Mouse (Mus musculus): ENCODE data around the gene Dido1.

Gene Dido1

DNA sequence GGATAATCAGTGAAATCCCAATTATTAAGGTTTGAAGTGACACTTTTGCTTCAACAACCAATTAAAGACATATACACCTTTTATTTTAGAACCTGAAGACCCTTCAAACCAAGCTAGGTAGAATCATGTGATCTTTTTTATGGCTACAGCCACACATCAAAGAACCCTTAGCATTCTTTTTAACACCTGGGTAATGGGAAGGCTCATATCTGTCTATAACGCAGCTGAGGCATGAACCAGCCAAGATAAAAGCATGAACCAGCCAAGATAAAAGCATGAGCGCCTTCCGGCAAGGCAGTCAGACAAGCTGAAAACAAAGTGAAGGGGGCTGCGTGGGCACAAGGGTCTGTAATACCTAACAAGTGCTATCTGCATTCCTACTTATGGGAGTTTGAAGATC is 25.8 kb downstream of the Dido1 start:
- no peak for DNase-seq (ENCODE audit: low spot score)

DNA sequence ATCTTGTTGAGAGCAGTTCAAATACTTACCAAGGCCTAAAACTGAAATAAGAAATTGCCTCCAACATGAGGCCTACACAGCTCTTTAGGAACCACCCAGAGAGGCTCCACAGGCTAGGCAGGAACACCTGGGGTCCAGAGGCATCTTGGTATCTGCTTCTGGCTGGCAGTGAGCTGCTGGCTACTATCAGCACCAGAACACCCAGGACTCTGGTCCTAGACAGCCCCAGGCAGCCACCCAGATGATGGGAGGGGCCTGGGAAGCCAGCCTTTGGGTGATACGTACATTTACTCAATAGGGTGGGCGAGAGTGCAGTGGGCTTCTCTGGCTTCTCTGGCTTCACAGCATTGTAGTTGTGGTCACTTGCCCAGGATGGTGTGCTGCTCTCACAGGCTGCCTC is 26.3 kb downstream of the Dido1 start:
- no peak for DNase-seq (ENCODE audit: low spot score)

DNA sequence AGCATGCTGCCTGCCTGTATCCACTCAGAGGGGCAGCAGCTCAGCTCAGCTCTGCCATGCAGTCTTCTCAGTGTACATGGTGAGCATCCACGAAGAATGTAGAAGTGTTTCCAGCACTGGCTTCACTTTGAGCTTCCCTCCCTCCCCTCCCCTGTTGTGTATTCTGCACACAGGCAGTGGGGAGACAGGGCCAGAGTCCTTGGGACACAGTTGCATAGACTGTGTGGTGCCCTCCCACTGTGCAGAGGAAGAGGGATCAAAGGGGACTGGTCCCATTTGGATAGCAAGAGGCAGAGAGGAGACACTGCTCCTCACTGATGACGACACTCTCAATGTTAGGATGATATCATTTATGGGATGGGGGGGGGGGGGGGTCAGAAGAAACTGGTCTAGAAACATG is 28.6 kb downstream of the Dido1 start:
- DNase-seq (ENCODE audit: low spot score), result no peak

- peak; percentile 79 for DNase-seq (ENCODE audit: low spot score)
Measured at GRCm38 (mm10) chr2:180678609-180679140, 31.1 kb downstream of the Dido1 start.

- DNase-seq (ENCODE audit: low spot score), result no peak
Measured at GRCm38 (mm10) chr2:180676706-180677105, 33.1 kb downstream of the Dido1 start.

GRCm38 (mm10) chr2:180662008-180662407 is 47.8 kb downstream of the Dido1 start:
- DNase-seq (ENCODE audit: low spot score), result no peak

- no peak for DNase-seq (ENCODE audit: low spot score)
Measured at GRCm38 (mm10) chr2:180660521-180660920, 49.3 kb downstream of the Dido1 start.

- peak; percentile 44 for DNase-seq (ENCODE audit: low spot score)
Measured at GRCm38 (mm10) chr2:180659353-180660150, 50.2 kb downstream of the Dido1 start.

DNA sequence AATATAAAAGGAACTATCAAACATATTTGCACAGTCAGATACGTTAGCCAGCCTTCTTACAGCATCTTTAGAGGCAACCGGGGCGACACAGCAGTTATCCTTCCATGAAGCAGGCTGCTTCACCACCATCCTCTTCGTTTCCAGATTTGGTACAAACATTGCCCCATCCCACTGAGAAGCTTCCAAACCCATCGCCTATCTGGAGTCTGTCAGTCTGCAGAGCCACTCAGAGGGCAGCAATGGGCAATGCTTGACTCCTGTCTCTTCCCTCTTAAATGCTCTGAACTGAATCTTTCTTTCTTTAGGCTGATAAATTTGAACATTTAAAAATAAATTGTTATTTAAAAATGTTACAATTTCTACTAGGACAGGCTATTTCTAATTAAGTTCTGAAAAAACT is 51.4 kb downstream of the Dido1 start:
- no peak for DNase-seq (ENCODE audit: low spot score)

GRCm38 (mm10) chr2:180657394-180658013 is 52.3 kb downstream of the Dido1 start:
- DNase-seq (ENCODE audit: low spot score), result peak; percentile 87

- no peak for DNase-seq (ENCODE audit: low spot score)
Measured at GRCm38 (mm10) chr2:180655150-180655549, 54.6 kb downstream of the Dido1 start.

GRCm38 (mm10) chr2:180654666-180655065 is 55.1 kb downstream of the Dido1 start:
- DNase-seq (ENCODE audit: low spot score), result no peak

- DNase-seq (ENCODE audit: low spot score), result no peak
Measured at GRCm38 (mm10) chr2:180646841-180647240, 63.0 kb downstream of the Dido1 start.

GRCm38 (mm10) chr2:180643626-180644025 is 66.2 kb downstream of the Dido1 start:
- no peak for DNase-seq (ENCODE audit: low spot score)

- DNase-seq (ENCODE audit: low spot score), result no peak
Measured at GRCm38 (mm10) chr2:180642555-180643260, 67.1 kb downstream of the Dido1 start, which contains the start of gene Tcfl5. Gene Tcfl5 (minus strand): TSS chr2:180642708.

DNA sequence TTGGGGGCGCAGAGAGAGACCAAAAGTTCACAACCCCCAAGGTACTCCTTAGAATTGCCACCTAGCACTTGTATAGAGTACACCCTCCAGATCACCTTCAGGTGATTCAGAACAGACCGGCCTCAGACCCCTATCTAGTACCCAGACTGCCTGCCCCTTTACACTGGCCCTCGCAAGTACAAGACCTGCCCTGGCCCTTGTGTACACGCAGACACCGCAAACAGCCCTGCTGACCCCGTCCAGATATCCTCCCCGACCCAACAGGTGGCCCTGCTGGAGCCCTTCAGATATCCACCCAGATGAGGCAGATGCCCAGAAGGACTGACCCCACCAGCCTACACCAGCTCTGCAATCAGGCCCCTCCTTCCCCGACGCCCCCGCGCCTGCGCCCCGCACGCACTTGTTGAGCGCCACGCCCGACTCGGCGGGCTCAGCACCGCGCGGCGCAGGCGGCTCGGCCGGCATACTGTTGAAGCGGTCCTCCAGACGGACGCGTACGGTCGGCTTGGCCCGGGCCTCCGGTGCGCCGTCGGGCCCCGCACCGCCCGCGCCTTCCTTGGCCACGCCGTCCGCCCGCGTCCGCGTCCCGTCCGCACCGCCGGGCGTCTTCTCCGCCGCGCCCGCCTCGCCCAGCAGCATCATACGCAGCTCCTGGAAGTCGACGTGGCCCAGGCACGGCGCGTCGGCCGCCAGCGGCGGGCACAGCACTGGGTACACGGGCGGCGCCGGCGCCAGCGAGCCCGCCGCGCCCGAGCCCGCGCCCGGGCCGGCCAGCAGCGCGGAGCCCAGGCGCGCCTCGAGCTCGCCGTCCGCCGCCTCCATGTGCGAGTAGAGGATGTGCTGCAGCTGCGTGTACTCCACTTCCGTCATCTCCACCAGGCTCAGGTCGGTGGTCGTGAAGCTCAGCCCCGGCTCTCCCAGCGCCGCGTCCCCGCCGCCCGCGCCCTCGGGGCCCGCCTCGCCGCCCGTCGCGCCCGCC is 67.9 kb downstream of the Dido1 start:
- DNase-seq (ENCODE audit: low spot score), result no peak

DNA sequence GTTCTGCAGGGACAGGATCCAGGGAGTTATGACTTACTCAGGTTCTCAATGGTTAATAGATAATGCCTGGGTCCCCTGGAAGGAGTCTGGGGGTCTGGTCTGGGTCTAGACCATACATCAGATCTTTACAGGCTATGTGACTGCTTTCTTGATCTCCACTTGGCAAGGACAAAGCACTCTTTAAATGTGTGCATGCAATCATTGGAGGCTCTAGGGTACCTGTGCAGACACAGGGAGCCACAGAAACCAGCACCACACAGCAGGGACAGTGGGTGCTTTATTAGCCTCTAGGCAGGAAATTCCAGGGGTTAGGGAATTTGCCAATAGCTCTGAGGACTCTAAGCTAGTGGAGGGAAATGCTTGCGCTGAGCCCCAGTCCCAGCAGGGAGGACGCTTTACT is 97.9 kb downstream of the Dido1 start:
- DNase-seq (ENCODE audit: low spot score), result no peak

DNA sequence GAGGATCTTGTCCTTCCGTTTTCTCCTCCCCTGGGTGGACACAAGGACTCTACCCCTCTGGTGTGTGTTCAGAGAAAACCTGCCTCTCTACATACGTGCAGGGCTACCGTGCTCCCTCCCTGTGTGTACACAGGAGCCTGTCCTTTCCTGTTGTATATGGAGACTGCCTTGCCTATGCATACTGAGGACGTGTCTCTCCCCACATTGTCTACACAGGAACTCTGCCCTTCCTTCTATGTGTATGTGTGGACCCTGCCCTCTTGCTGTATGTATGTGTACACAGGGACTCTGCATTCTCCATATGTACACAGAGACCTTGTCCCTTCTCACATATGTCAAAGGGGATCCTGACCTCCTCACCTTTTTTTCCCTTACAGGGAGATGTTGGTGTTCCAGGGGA is 99.5 kb downstream of the Dido1 start:
- no peak for DNase-seq (ENCODE audit: low spot score)

All from embryo, embryonic 10.5 days (tissue).